Mouse (Mus musculus): ENCODE measurements around the gene Tceal7. TPM values are rescaled to one million over a fixed set of nuclear protein-coding genes. Genes with fewer than 3 reads are reported as not detected.
A peak's percentile ranks its signal among the peaks of the same experiment; 100 is the strongest.

Gene Tceal7
- total RNA-seq, 2 experiments from 2014 or later = not detected

DNA sequence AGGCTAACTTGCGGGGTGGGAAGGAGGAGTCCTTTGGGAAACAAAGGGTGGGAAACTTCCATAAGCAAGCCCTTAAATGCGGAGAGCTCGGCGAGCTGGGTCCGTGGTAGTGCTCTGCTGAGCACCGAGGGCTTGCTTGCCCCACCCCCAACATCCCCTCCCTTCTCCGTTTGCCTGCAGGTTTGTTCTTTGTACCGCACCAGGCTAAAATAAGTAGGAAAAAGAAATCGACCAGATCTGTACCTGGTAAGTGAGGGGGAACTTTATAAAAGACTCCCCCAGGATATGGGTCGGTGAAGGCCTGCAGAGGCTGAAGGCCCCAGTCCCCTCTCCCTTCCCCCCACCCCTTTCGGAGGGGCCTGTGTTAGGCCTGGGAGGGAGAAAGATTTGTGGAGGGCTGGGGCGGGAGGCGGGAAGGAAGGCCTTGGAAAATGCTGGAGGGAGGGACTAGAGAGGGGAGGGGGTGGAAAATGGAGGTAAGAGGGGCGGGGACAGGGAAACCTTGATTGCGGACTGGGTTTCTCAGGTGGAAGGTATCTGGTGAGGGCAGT, 31.0 kb downstream of the Tceal7 start:
- no peak for ATAC-seq (replicated peaks; ENCODE audit: poor library complexity)

DNA sequence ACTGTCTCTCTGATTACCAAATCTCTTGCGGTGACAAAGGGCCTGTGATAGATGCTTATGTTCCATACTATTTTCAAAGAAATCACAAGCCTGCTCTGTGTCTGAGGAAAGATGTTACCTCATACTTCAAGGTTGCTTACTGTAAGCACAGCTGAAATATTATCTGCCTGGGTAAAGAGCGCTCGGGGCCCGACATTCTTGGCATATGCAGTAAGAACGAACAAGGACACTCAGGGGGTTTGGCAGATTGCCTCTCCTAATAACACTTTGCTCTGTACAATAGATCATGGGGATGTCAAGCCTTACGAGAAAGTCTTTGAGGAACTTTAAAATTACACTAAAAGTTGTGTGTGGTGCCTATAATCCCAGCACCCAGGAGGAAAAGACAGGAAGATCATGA, 34.2 kb downstream of the Tceal7 start:
- no peak for ATAC-seq (replicated peaks; ENCODE audit: poor library complexity)

DNA sequence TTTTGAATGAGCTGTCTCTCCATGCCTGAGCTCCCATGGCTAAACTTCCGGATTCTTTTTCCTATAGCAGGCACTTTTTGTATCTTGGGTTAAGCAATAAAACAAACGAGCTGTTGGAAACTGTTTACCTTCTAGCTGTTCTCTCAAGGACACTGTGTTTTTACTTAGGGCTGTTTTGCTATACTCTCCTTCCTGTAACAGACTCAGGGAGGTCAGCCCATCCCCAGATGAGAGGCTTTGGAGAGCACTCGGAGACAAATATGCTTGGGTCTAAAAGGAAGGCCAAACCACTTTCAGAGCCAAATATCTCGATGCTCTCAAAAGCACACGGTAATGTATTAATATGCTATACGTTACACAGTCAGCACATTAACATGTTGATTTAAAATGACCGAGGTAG, 35.1 kb downstream of the Tceal7 start:
- ATAC-seq (replicated peaks; ENCODE audit: poor library complexity) = no peak

DNA sequence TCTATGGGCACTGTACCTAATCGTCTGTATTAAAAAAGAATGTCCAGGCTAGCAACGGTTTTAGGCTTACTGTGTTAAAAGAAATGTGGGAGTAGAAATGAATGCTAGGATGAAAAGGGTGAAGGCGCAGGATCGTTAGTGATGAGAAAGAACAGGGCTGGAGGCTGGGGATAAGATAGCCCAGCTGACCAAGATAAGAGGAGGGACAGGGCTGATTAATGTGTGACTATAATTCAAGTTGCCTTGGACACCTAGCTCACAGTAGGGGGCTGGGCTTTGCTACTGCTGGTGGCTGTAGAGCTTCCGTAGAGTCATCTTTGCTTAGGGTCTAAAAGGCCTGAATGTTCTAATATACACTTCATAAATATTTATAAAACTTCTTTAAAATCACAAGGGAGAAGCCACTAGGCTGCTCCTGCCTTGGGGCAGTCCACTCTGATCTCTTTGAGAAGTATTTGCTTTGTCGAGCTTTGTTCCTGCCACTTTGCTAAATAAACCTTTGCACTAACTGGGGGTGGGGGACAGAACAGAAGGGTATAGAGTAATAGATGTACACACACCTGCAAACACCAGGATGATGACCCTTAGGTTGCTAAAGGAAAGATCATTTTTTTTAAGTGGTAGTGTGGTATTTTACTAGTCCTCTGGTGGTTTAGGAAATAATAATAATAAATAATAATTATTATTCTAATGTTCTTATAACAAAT, 37.6 kb downstream of the Tceal7 start:
- ATAC-seq (replicated peaks; ENCODE audit: poor library complexity) = peak; percentile 71; the same call in 1 of the 2 replicates

DNA sequence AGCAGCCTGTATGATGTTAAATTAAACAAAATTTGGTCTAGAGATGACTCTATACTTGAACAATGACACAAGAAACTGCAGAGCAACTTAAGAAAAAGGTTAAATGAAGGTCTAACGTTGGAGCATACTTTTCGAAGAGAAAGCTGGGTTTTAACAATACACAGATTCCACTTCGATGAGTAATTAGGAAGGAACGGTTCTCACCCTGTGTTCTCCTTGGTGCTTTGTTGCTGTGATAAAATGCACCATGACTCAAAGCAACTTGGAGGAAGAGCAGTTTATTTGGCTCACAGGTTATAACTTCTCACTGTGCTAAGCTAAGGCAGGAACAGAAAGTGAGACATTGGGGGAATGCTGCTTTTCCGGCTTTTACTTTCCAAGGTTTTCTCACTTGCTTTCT, 53.1 kb downstream of the Tceal7 start:
- no peak for ATAC-seq (replicated peaks; ENCODE audit: poor library complexity)

DNA sequence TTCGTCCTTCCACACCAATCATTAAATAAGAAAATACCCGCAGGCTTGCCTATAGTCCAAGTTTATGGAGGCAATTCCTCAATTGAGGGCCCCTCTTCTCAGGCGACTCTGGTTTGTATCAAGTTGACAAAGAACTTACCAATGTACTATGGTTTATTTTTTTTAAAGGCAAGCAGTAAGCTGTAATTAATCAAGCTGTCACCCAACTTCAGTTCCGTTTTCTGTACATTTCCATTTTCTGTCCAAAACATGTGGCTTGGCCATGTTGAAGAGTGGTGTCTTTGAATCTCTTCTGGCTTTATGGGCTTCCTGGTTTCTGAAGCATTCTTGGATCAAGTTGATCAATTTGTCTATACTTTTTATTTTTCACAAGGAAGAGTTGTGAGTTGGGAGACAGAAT, 53.6 kb downstream of the Tceal7 start:
- ATAC-seq (replicated peaks; ENCODE audit: poor library complexity) = no peak

DNA sequence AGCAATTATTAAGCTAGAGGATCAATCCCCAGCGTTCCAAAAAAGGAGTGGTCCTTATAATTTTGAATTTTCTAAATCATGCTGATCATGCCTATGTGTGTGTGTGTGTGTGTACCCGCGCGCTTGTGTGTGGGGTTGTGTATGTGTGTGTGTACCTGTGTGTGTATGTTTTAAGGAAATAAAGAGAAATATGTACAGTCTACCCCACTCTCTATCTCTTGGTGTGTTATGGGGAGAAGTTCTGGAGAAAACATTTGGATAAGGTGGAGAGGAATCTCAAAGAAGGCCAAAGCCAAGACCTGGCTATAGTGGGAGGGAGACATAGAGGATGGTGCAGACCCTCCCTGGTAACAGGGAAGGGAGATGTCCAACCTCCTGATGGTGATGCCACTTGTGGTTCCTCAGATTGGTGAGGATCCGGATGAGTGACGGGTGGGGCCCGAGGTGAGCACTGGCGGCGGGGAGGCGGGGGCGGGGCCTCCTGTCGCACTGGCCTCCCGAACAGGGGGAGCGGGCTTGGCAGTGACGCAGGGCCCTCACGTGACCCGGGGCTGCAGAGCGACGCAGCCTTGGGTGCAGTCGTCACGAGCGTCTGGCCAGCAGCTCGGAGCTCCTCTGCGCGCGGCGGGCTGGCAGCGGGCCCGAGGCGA, 55.3 kb downstream of the Tceal7 start, which contains the start of gene Bex3:
Gene Bex3 (plus strand): TSS at position 511 of the 650 bp plus-strand sequence.
- ATAC-seq (replicated peaks; ENCODE audit: poor library complexity) = peak; percentile 97

DNA sequence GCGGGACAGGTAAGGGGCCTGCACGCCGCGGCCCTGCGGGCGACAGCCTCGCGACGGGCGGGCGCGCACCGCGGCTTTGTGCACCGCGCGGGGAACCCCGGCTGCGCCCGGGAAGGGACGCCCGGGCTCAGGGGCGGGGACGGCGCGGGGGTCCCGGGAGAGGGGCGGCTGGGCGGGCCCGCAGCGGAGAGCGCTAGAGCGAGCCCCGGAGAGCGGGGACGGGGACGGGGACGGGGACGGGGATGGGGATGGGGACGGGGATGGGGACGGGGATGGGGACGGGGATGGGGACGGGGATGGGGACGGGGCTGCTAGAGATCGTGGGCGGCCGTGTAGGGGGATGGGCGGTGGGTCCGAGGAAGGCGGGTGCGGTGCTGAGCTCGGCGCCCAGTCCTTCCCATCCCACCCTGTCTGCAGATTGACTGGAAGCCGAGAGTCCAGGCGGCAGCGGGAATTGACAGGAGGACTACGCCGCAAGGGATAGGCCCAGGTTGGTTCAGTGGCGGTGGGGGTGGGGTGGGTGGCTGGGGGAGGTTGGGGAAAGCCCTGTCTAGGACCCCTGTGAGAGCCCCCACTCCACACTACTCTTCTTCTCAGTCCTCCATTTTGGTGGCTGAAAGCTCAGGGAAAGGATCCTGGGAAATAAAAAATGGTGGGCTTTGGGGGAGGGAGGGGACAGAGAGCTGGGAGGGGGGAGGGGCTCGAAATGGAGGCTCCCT, 56.0 kb downstream of the Tceal7 start:
- ATAC-seq (replicated peaks; ENCODE audit: poor library complexity) = peak; percentile 21; the same call in 1 of the 2 replicates

DNA sequence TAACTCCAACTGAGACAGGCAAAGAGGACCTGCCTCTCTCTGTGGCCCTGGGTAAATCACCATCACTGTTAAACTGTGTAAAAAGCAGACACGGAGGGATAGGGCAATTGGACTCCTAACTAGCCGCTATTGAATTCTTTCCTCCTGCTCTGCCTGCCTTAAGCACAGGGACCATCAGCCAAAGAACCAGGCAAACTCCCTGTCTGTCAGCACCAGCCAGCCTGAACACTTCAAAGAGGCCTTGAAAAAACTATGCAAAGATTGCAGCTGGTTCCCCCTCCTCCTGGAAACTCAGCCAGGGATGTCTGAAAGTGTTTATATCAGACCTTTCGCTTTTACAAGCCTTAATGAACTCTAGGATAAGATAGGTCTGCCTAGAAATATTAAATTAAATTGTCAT, 60.0 kb downstream of the Tceal7 start:
- no peak for ATAC-seq (replicated peaks; ENCODE audit: poor library complexity)

DNA sequence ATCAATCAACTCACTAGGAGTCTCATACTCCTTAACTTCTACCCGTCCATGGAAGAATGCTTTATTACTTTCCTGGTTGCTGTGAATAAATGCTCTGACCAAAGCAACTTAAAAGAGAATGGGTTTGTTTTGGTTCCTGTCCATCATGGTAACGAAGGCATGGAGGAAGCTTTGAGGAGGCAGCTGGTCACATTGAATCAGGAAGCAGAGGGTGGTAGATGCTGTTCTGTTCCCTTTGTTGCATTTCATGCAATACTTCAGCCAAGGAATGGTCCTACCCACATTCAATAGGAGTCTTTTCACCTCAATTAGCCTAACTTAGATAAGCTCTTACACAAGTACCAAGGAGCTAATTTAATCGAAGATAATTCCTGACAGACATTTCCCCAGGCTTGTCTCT, 60.8 kb downstream of the Tceal7 start:
- ATAC-seq (replicated peaks; ENCODE audit: poor library complexity) = no peak

Other genes starting within 250 kb of the Tceal7 start
- 1.2 and 1.7 TPM in 2 replicates for gene Arxes2, start 221.0 kb upstream of the Tceal7 start, total RNA-seq (2015)
- gene Arxes2, start 221.0 kb upstream of the Tceal7 start, total RNA-seq (2017) = 0.71 and 1.0 TPM in 2 replicates
- not detected in 2 replicates for gene Arxes1, start 181.4 kb upstream of the Tceal7 start, total RNA-seq (2015)
- not detected in 2 replicates for gene Arxes1, start 181.4 kb upstream of the Tceal7 start, total RNA-seq (2017)
- gene Bex2, start 146.5 kb upstream of the Tceal7 start, total RNA-seq (2015) = not detected in 2 replicates
- gene Bex2, start 146.5 kb upstream of the Tceal7 start, total RNA-seq (2017) = 0.37 and 0.62 TPM in 2 replicates
- not detected in 2 replicates for gene Nxf3, start 129.5 kb upstream of the Tceal7 start, total RNA-seq (2015)
- not detected in 2 replicates for gene Nxf3, start 129.5 kb upstream of the Tceal7 start, total RNA-seq (2017)
- gene Bex4, start 75.8 kb upstream of the Tceal7 start, total RNA-seq (2015) = 7.7 and 8.3 TPM in 2 replicates
- gene Bex4, start 75.8 kb upstream of the Tceal7 start, total RNA-seq (2017) = 7.4 and 17.7 TPM in 2 replicates
- gene Tceal8, start 42.4 kb upstream of the Tceal7 start, total RNA-seq (2015) = 64.8 and 74.3 TPM in 2 replicates
- 109 and 113 TPM in 2 replicates for gene Tceal8, start 42.4 kb upstream of the Tceal7 start, total RNA-seq (2017)
- gene Tceal5, start 10.9 kb upstream of the Tceal7 start, total RNA-seq (2015) = 0.27 and 0.64 TPM in 2 replicates
- 1.00 TPM in 1 of 2 replicates, not detected in the other for gene Tceal5, start 10.9 kb upstream of the Tceal7 start, total RNA-seq (2017)
- 1.8 and 4.9 TPM in 2 replicates for gene Bex1, start 734 bp downstream of the Tceal7 start, total RNA-seq (2015)
- gene Bex1, start 734 bp downstream of the Tceal7 start, total RNA-seq (2017) = 1.9 and 2.3 TPM in 2 replicates
- 115 and 121 TPM in 2 replicates for gene Tceal9, start 30.3 kb downstream of the Tceal7 start, total RNA-seq (2015)
- gene Tceal9, start 30.3 kb downstream of the Tceal7 start, total RNA-seq (2017) = 184 and 204 TPM in 2 replicates
- gene Bex3, start 55.5 kb downstream of the Tceal7 start, total RNA-seq (2015) = 145 and 158 TPM in 2 replicates
- gene Bex3, start 55.5 kb downstream of the Tceal7 start, total RNA-seq (2017) = 96.6 and 102 TPM in 2 replicates

All from megakaryocyte progenitor cell, adult 5-6 weeks (primary cell).